Mouse (Mus musculus): ENCODE measurements around the gene Mast4.

Gene Mast4

DNA sequence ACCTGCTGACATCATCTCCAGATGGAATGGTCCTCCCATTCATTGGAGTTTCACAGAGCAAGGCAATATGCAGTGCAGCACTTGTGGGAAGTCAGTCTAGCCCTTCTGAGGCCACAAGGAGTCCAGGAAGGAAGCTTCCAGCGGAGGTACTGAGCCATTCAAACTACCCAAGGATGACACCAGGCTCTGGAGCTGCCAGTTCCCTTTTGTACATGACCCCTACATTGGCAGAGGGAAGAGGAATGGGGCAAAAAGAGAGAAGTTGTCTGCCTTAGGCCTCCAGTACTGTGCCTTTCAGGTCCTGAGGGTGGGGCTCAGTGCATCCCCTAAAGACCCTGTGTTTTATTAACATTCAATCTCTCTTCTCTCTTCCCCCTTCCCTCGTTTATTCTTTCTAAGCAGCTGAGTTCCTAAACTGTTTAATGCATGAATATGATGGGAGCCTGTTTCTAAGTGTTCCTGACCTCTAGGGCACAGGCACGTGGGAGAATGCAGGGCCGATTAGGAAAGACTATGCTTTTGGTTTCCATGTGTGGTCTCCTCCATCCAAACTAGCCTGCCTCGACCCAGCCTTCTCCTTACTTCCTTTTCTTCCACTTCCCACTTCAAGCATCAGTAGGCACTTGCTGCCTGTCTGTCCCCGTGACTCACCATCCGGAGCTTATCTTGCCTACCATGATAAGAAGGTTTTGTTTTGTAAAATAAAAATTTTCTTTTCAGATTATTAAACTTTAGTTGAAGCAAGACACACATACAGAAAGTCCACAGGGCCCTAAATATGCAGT, 639.0 kb downstream of the Mast4 start:
- DNase-seq (ENCODE audit: low read depth, low spot score), result no peak

DNA sequence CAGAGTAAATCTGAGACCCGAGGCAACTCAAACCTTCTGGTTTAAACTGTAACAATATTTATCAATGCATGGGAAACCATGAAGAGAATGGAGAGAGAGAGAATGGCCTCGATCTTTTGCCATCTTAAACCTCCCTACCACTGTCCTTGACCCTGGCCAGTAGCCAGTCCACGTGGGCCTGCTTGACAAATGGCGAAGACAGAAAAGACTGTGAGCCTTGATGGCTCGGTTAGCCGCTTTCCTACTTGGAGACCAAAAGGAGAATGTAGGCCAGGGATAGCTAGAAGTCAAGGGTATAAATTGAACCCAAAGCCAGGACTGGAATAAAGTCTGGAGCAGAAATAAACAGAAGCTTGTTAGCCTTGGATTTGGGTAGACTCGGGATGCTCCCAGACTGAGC, 640.1 kb downstream of the Mast4 start:
- no peak for DNase-seq (ENCODE audit: low read depth, low spot score)

DNA sequence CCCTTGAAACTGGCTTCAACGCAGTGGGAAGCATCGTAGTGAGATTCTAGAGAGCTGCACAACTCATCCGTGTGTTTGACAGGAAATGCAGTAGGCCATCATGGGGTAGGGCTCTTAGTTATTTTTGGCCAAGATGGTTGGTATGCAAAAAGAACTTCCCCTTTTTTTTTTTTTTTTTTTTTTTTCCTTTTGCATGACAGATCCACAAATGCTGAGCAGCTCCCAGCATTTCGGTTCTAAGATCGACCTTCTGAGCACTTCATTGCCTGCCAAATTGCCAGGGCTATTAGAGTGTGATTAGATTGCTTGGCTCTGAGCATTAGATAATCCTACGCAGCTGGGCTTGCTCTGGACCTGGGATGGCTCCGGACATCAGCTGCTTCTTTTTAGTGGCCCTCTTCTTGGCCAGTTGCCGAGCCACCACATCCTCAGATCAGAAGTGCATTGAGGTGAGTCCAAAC, 640.9 kb downstream of the Mast4 start, which contains the start of gene Cd180:
Gene Cd180, plus strand, starts transcription at position 218 of the 461 bp plus-strand sequence.
- DNase-seq (ENCODE audit: low read depth, low spot score), result no peak

DNA sequence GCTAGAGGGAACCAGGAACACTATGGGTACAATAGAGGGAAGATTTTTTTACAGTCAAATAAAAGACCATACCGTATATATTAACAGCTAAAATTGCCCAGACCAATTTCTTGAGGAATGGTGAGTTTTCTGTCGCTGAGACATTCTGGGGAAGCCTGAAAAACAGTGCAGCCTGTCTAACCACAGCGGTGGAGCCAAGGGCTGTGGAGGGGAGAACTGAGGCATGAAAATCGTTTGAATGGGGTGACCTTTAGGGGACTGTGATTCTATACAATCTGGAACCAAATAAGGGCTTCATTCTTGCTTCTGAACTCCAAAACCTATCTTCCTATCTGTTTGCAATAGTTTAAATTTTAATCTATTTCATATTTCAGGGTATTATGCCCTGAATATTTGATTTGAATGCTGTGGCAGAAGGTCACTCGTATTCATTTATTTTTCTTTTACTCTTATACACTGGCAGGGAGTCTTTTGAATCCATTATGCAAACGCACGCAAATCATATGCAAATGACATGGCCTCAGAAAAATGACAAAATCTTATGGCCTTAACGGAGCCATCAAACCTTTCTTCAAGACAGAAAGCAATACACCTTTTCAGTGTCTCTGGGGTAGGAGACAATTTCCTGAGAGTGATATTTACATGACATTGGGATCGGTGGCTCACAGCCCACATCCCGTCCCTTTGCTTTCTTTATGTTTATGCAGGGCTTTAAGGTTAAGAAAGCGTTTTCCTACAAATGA, 642.7 kb downstream of the Mast4 start:
- DNase-seq (ENCODE audit: low read depth, low spot score), result no peak

DNA sequence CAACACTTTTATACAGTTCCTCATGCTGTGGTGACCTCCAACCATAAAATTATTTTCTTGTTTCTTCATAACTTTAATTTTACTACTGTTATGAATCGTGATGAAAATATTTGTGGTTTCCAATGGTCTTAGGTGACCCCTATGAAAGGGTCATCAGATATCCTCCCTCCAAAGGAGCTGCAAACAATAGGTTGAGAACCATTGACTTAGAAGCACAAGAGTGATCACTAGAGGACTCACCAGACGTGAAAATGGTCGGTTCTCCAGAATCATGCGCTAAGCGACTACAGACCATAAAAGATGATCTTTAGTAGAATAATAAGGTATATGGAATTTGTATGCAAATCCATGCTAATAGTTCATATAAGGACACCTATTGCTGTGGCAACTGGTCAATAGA, 644.1 kb downstream of the Mast4 start:
- no peak for DNase-seq (ENCODE audit: low read depth, low spot score)

DNA sequence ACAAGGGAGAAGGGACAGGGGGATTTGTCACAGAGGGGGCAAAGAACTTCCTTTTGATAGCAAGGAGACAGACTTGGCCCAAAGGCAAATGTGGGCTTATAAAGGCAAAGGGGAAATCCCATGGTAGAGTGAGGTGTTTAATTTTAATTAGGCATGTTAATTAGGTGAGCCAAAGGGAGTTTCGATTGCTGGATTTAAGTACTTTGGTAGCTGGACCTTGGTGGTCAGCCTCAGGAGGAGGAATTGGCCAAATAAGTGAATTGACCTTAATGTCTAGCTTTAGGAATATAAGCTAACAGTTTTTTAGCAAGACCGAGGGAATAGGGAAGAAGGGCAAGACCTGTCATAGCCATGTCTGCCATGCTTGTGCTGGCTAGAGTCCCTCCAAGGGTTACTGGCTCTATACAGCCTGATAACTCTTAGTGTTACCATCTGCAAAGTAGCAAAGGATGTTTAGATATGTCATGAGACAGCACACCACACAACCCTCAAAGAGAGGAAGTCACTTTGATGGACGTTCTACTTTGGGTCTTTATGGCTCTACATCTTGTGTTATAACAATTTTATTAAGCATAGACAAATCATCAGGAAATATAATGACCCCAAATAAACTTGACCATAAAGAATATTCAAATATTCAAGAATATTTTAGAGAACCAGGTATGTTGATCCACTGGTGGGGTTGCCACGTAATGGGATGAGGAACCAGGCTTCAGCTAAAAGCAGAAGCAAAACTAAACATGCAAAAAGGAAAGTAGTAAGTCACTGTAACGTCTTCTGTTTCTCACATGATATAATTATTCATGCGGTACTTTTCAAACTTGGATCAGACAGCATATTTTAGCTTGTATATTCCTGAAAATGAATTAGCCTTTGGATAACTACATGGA, 644.9 kb downstream of the Mast4 start:
- no peak for DNase-seq (ENCODE audit: low read depth, low spot score)

DNA sequence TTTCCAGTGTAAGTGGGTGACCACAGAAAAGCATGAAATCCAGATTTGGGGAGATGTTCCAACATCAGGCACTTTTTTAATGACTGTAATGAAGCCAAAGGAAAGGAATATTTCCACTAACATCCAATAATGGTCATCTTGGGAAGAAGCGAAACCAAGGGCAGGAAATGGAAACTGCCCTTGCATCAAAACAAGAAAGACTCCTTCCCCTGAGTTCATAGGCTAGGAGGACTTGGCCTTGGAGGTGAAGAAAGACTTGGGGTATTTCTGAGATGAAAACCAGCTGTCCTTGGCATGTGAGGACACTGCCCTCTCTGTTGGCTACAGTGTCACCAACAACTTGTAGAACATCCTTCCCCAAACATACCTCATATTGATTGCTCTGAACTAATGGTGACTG, 646.2 kb downstream of the Mast4 start:
- no peak for DNase-seq (ENCODE audit: low read depth, low spot score)

DNA sequence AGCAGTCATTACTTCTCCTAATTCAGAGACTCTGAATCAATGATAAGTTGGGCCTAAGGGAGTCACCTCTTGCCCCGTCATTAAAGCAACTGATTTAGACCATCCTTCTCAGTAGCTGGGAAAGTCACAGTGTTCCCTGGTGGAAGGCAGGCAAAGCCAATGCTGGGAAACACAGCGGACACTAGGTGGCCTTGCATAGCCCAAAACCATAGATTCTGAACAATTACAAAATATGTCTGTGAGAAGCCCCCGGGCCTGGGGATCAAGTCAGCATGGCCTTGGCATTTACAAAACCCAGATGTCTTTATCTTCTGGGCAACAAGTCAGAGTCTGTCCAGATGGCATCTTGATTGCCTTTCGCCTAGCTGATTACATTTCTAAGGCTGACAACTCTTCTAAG, 649.4 kb downstream of the Mast4 start:
- no peak for DNase-seq (ENCODE audit: low read depth, low spot score)
